Mouse (Mus musculus) embryonic facial prominence, embryonic 12.5 days (tissue): ENCODE results near the gene Arid5a. TPM values are rescaled to one million over a fixed set of nuclear protein-coding genes. Genes with fewer than 3 reads are reported as not detected.
A peak's percentile ranks its signal among the peaks of the same experiment; 100 is the strongest.

Experiments
- ATAC-seq: fragments of 200-750 bp; cut with Nextera tagmentation; 2 replicates; pipeline ENCODE4 v1.8.0; 2017; ENCODE audit not compliant: insufficient number of reproducible peaks, insufficient read depth, low FRiP score, low TSS enrichment
- H3K27ac ChIP-seq: fragments of 300-500 bp; sonication (generic); 2 replicates; pipeline ENCODE4 v1.5.1; 2016; ENCODE audit warnings: mild to moderate bottlenecking
- H3K27me3 ChIP-seq: fragments of 300-500 bp; sonication (generic); 2 replicates; pipeline ENCODE4 v1.6.1; 2016; ENCODE audit warnings: mild to moderate bottlenecking, moderate library complexity
- H3K36me3 ChIP-seq: fragments of 300-500 bp; sonication (generic); 2 replicates; pipeline ENCODE4 v1.6.1; 2016; ENCODE audit warnings: mild to moderate bottlenecking
- H3K4me1 ChIP-seq: fragments of 300-500 bp; sonication (generic); 2 replicates; pipeline ENCODE4 v1.6.1; 2016
- H3K4me2 ChIP-seq: fragments of 300-500 bp; sonication (generic); replicated peaks from 2 replicates; pipeline ENCODE4 v1.6.1; 2016; ENCODE audit warnings: mild to moderate bottlenecking, moderate library complexity
- H3K4me3 ChIP-seq: fragments of 300-500 bp; sonication (generic); 2 replicates; pipeline ENCODE4 v1.5.1; 2016; ENCODE audit warnings: mild to moderate bottlenecking
- H3K9ac ChIP-seq: fragments of 300-500 bp; sonication (generic); 2 replicates; pipeline ENCODE4 v1.6.1; 2016; ENCODE audit warnings: mild to moderate bottlenecking, moderate library complexity
- H3K9me3 ChIP-seq: fragments of 300-500 bp; sonication (generic); 2 replicates; pipeline ENCODE4 v1.6.1; 2016; ENCODE audit warnings: mild to moderate bottlenecking, moderate library complexity
- WGBS: fragments of 180-500 bp; shearing (Covaris S2); methylation state at CpG from one replicate; pipeline ENCODE4 v1.1.7; 2016; 5-methylcytosine and 5-hydroxymethylcytosine counted together
- polyA plus RNA-seq: library from polyadenylated mRNA; unstranded; fragments of >200 nt; fragmentation: Nextera tagmentation; extraction: Ambion mirVana; gene quantifications from 2 replicates; pipeline ENCODE4 v1.2.1, GENCODE M21; 2016

Gene Arid5a
- polyA plus RNA-seq, 1 experiment from 2014 or later, result 5.1 TPM

GRCm38 (mm10) chr1:36308451-36308901 lies 943 bp downstream of the Arid5a start:
- 3% methylated on average over 12 of the region's 12 CpGs for WGBS
- Histone ChIP-seq H3K27me3 (peaks cover 13% of the 10 kb centered on the region), H3K36me3 (no peaks in the 10 kb centered on the region), H3K4me1 (peaks cover 19% of the 10 kb centered on the region), H3K4me3 (peak overlapping the region; percentile 53), H3K4me2 (peak overlapping the region; percentile 88), H3K27ac (no peak overlapping the region), H3K9me3 (no peaks in the 10 kb centered on the region), H3K9ac (peak overlapping the region; percentile 47; the same call in 1 of the 2 replicates)
- no peak for ATAC-seq

DNA sequence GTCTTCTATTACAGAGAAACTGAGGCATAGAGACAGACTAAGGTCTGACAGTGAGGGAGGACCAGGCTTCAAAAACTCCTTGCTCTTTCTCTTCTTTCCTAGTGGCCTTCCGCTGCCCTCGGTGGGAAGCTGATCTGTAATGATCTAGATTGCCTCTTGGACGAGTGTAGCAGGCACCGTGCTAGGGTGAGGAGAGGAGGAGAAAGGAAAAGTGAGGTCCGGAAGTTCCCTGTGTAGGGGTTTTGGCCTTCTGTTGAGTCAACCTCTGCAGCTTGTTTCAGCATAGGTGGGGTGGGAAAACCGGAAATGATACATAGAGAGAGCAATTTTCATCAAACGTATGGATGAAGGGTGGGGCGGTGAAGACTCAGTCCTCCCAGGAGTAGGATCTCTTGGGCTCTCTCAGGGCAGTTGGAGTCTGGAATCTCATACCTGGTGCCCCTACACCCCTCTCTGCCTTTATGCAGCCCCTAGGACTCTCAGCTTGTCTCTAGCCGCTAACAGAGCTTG lies 1.5 kb downstream of the Arid5a start:
- Histone ChIP-seq H3K9ac (no peak overlapping the region), H3K4me2 (peak overlapping the region; percentile 88), H3K4me3 (0 out of 2 replicates have a peak overlapping the region, but pooled peaks have one; percentile 53), H3K4me1 (peaks cover 19% of the 10 kb centered on the region), H3K36me3 (no peaks in the 10 kb centered on the region), H3K27ac (no peak overlapping the region), H3K9me3 (no peaks in the 10 kb centered on the region), H3K27me3 (peaks cover 13% of the 10 kb centered on the region)
- ATAC-seq, result no peak
- 46% methylated on average over 9 of the region's 9 CpGs for WGBS

- H3K4me2 ChIP-seq, result peak overlapping the region; percentile 88
- ATAC-seq, result no peak
- peaks cover 19% of the 10 kb centered on the region for H3K4me1 ChIP-seq
- 5% methylated on average over 3 of the region's 3 CpGs for WGBS
- H3K9ac ChIP-seq, result no peak overlapping the region
- no peaks in the 10 kb centered on the region for H3K9me3 ChIP-seq
- no peak overlapping the region for H3K4me3 ChIP-seq
- no peak overlapping the region for H3K27ac ChIP-seq
- no peaks in the 10 kb centered on the region for H3K36me3 ChIP-seq
- H3K27me3 ChIP-seq, result peaks cover 13% of the 10 kb centered on the region
Observed at GRCm38 (mm10) chr1:36309498-36309901, 2.0 kb downstream of the Arid5a start.

DNA sequence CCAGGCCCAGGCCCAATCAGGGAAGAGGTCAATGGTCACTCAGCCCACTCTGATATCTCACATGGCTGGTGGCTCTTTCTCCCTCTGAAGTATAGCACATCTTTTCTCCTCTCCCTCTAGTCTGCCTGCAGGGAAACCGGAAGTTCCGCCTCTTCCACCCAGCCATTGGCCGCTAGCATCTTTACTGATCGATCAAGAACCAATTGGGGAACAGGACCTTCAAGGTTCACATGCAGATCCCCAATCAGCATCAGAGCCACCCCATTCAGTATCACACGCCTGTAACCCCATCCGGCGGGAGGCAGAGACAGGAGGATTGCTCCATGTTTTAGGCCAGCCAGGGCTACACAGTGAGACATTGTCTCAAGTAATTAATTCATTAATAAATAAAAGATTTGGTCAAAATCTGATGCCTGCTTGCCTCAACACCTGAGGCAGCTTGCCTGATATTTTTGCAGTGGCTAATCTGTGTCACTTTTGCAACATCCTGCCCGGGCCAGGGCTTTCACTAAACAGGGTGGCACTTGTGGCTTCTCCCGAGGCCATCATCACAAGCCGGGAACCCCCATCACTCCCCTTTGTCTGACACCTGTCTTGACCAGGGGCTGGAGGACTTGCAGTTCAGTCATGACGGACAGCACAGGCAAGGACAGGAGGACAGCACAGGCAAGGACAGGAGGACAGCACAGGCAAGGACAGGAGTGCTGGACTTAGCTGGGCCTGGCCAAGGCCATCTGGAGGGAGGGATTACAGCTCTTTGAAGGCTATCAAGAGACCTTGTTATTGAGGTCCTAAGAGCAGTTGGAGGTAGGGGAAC lies 7.6 kb downstream of the Arid5a start:
- Histone ChIP-seq H3K4me2 (no peak overlapping the region), H3K9ac (no peak overlapping the region), H3K9me3 (no peaks in the 10 kb centered on the region), H3K27me3 (no peaks in the 10 kb centered on the region), H3K27ac (no peak overlapping the region), H3K36me3 (peaks cover 7% of the 10 kb centered on the region), H3K4me3 (no peak overlapping the region), H3K4me1 (no peaks in the 10 kb centered on the region)
- WGBS, result 83% methylated on average over 11 of the region's 11 CpGs
- ATAC-seq, result no peak

DNA sequence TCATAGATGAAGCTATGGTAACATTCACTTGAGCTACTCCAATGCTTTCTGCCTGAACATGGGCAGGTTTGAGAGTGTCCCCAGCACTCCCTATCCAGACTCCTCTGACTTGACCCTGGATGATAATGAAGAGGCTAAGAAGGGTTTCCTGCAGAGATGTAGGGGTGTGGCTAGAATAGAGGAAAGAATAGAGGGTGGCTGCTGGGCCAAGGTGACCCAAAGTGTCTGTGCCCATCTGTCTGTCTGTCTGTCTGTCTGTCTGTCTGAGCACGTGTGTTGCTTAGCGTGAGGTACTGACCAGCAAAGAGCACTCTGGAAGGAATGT lies 8.2 kb downstream of the Arid5a start:
- no peak overlapping the region for H3K27ac ChIP-seq
- no peak for ATAC-seq
- H3K27me3 ChIP-seq, result no peaks in the 10 kb centered on the region
- H3K36me3 ChIP-seq, result peaks cover 11% of the 10 kb centered on the region
- 96% methylated on average over 2 of the region's 2 CpGs for WGBS
- H3K9ac ChIP-seq, result no peak overlapping the region
- H3K4me1 ChIP-seq, result no peaks in the 10 kb centered on the region
- H3K4me3 ChIP-seq, result no peak overlapping the region
- H3K9me3 ChIP-seq, result no peaks in the 10 kb centered on the region
- H3K4me2 ChIP-seq, result no peak overlapping the region

- H3K27ac ChIP-seq, result no peak overlapping the region
- H3K27me3 ChIP-seq, result no peaks in the 10 kb centered on the region
- no peak overlapping the region for H3K9ac ChIP-seq
- peaks cover 14% of the 10 kb centered on the region for H3K36me3 ChIP-seq
- no peak overlapping the region for H3K4me2 ChIP-seq
- H3K9me3 ChIP-seq, result no peaks in the 10 kb centered on the region
- H3K4me1 ChIP-seq, result peaks cover 15% of the 10 kb centered on the region
- ATAC-seq, result no peak
- no peak overlapping the region for H3K4me3 ChIP-seq
- WGBS, result 75% methylated on average over 2 of the region's 2 CpGs
Observed at GRCm38 (mm10) chr1:36321164-36321563, 13.6 kb downstream of the Arid5a start.

DNA sequence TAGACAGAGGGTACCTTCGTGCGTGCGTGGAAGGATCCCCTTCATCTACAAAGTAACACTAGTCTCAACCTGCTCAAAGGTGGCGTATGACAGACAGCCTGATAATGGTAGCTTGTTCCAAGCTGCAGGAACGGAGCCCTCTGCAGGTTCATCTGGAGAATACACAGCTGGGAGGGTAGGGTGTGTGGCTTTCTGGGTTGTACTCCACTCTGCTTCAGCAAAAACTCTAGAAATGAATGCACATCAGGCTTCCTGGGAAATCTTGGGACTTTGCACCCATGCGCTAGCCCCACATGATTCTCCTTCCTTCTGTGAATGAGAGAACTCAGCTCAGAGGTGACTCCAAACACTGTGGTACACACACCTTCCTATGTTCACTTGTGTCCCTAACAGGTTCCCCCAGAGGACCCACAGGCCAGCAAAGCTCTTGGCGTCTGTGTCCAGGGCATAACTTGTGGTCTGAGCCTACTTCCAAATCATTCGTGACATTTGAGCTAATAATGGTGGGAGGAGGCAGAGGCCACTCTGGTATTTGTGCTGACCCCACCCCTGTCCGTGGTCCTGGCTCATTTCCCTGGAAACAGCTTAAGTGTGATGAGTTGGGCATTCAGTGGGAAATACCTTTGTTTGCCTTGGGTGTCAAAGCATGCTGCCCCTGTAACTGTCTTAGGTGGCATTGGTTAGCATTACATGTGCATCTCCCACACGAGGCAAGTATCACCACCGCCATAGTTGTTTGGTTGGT lies 14.5 kb downstream of the Arid5a start:
- Histone ChIP-seq H3K4me3 (no peak overlapping the region), H3K27ac (no peak overlapping the region), H3K36me3 (peaks cover 14% of the 10 kb centered on the region), H3K27me3 (no peaks in the 10 kb centered on the region), H3K9me3 (no peaks in the 10 kb centered on the region), H3K9ac (no peak overlapping the region), H3K4me2 (no peak overlapping the region), H3K4me1 (peaks cover 15% of the 10 kb centered on the region)
- WGBS, result 71% methylated on average over 11 of the region's 11 CpGs
- ATAC-seq, result no peak

GRCm38 (mm10) chr1:36323076-36323475 lies 15.5 kb downstream of the Arid5a start:
- WGBS, result 33% methylated on average over 9 of the region's 9 CpGs

DNA sequence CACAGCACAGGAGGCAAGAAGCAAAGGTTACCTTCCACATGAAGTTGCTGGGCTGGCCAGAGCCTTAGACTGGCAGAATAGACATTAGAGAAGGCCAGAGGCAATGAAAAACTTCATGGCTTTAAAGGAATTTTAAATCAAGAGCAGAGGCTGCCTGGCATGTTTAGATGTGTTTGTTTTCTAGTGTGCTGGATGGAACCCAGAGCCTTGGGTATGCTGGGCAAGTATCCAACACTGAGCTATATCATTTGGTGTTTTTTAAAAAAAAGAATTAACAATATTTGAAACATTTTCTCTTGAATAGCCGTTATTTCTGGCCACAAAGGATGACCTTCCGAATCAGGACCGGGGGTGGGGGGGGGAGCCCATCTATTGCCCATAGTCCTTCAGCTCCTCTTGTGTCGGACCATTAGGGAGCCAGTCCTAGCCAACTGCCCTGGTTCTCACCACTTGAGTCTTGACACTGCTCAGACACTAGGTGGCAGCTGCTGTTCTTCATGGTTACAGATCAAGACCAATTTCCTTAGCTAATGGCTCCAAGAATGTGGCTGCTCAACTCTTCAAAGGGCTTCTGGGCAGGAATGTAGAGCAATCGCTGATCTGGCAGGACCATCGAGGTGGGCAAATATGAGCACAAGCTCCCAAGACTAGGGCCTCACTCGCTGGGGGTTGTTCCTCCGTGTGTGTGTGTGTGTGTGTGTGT lies 16.4 kb downstream of the Arid5a start:
- Histone ChIP-seq H3K27me3 (no peaks in the 10 kb centered on the region), H3K4me3 (no peak overlapping the region), H3K4me2 (no peak overlapping the region), H3K27ac (no peak overlapping the region), H3K4me1 (peaks cover 15% of the 10 kb centered on the region), H3K9me3 (no peaks in the 10 kb centered on the region), H3K36me3 (peaks cover 15% of the 10 kb centered on the region), H3K9ac (no peak overlapping the region)
- WGBS, result 47% methylated on average over 8 of the region's 8 CpGs
- ATAC-seq, result no peak

More at GRCm38 (mm10) chr1:36323076-36323475, 15.5 kb downstream of the Arid5a start:
- H3K4me1 ChIP-seq, result peaks cover 15% of the 10 kb centered on the region
- no peak overlapping the region for H3K4me2 ChIP-seq
- no peak for ATAC-seq
- H3K27me3 ChIP-seq, result no peaks in the 10 kb centered on the region
- no peak overlapping the region for H3K9ac ChIP-seq
- no peak overlapping the region for H3K27ac ChIP-seq
- H3K4me3 ChIP-seq, result no peak overlapping the region
- peaks cover 15% of the 10 kb centered on the region for H3K36me3 ChIP-seq
- H3K9me3 ChIP-seq, result no peaks in the 10 kb centered on the region

GRCm38 (mm10) chr1:36325900-36326321 lies 18.4 kb downstream of the Arid5a start:
- Histone ChIP-seq H3K4me1 (peaks cover 15% of the 10 kb centered on the region), H3K9ac (no peak overlapping the region), H3K9me3 (no peaks in the 10 kb centered on the region), H3K4me3 (no peak overlapping the region), H3K36me3 (peaks cover 18% of the 10 kb centered on the region; the same call in 1 of the 2 replicates), H3K4me2 (no peak overlapping the region), H3K27me3 (no peaks in the 10 kb centered on the region), H3K27ac (no peak overlapping the region)
- no peak for ATAC-seq
- WGBS, result 87% methylated on average over 2 of the region's 2 CpGs

DNA sequence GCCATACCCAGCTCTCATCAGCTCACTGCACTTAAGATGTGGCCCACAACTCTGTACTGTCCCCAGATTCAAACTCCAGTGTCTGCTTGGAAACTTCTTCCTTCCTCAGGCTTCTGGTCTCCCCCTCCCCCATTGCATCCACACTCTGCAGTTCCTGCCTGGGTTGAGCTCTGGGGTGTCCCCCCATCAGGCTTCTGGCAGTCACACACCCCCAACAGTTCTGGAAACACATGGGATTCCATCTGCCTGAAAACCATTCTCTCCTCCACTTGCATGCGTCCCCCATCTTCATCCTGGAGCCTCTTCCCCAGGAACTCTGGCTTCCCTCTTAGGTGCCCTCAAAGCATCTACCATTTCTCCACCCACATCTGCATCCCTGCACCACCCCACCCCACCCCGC lies 19.3 kb downstream of the Arid5a start:
- no peak for ATAC-seq
- peaks cover 20% of the 10 kb centered on the region; the same call in 1 of the 2 replicates for H3K36me3 ChIP-seq
- no peaks in the 10 kb centered on the region for H3K27me3 ChIP-seq
- H3K27ac ChIP-seq, result no peak overlapping the region
- H3K4me2 ChIP-seq, result no peak overlapping the region
- no peak overlapping the region for H3K4me3 ChIP-seq
- H3K9me3 ChIP-seq, result no peaks in the 10 kb centered on the region
- peaks cover 15% of the 10 kb centered on the region for H3K4me1 ChIP-seq
- no peak overlapping the region for H3K9ac ChIP-seq
- 94% methylated on average over 2 of the region's 2 CpGs for WGBS
